Mouse (Mus musculus) MEL (cell line): ENCODE results near the gene Ryr1.

Experiments used
- CHD2 ChIP-seq: IDR thresholded peaks from 2 replicates; pipeline ENCODE4 v1.6.1; 2011; ENCODE audit warnings: low read length, improper control_type of control experiment
- CTCF ChIP-seq, 3 experiments: IDR thresholded peaks in 2 of 3; conservative IDR thresholded peaks in 1 of 3; 2 replicates each; pipeline ENCODE4 v1.5.1; 2011 to 2012; ENCODE audit warnings: low read length in 3 of 3, low read depth in 2 of 3, mild to moderate bottlenecking in 2 of 3, improper control_type of control experiment in 1 of 3, inconsistent platforms in 1 of 3, mixed read lengths in 1 of 3, moderate library complexity in 1 of 3; ENCODE audit not compliant: control insufficient read depth in 1 of 3, insufficient read depth in 1 of 3, poor library complexity in 1 of 3, severe bottlenecking in 1 of 3
- EP300 ChIP-seq, 2 experiments: IDR thresholded peaks; 2 replicates each; pipeline ENCODE4 v1.6.1; 2011; ENCODE audit warnings: improper control_type of control experiment in 2 of 2, low read length in 2 of 2, low read depth in 1 of 2, mild to moderate bottlenecking in 1 of 2
- JUND ChIP-seq: IDR thresholded peaks from 2 replicates; pipeline ENCODE4 v1.6.1; 2011; ENCODE audit warnings: low read depth, mild to moderate bottlenecking, improper control_type of control experiment, low read length
- MXI1 ChIP-seq: IDR thresholded peaks from 2 replicates; pipeline ENCODE4 v1.6.1; 2011; ENCODE audit warnings: mild to moderate bottlenecking, low read depth, low read length, improper control_type of control experiment
- POLR2A ChIP-seq, 2 experiments: IDR thresholded peaks; 2 replicates each; pipeline ENCODE4 v1.6.1; 2011 to 2012; ENCODE audit warnings: low read length in 2 of 2, mild to moderate bottlenecking in 2 of 2, control low read depth in 1 of 2, improper control_type of control experiment in 1 of 2, low read depth in 1 of 2, moderate library complexity in 1 of 2; ENCODE audit not compliant: control insufficient read depth in 1 of 2, insufficient read depth in 1 of 2, poor library complexity in 1 of 2
- SIN3A ChIP-seq: IDR thresholded peaks from 2 replicates; pipeline ENCODE4 v1.6.1; 2012; ENCODE audit warnings: low read length, improper control_type of control experiment, inconsistent platforms

GRCm38 (mm10) chr7:28966181-28966580 is 158.8 kb downstream of the Ryr1 start:
- no peak for TF ChIP-seq JUND
- TF ChIP-seq CHD2 = no peak
- no peak for TF ChIP-seq CTCF (IDR thresholded peaks at IDR 0.05 in 2 of 3, conservative IDR thresholded peaks at IDR 0.05 in 1 of 3; ENCODE audit: control insufficient read depth in 1 of 3, insufficient read depth in 1 of 3, low read depth in 2 of 3, low read length in 3 of 3, poor library complexity in 1 of 3, severe bottlenecking in 1 of 3)
- TF ChIP-seq MXI1 = no peak
- no peak for TF ChIP-seq POLR2A (IDR thresholded peaks at IDR 0.05; ENCODE audit: control insufficient read depth in 1 of 2, insufficient read depth in 1 of 2, low read depth in 1 of 2, low read length in 2 of 2, poor library complexity in 1 of 2)
- no peak for TF ChIP-seq EP300 (IDR thresholded peaks at IDR 0.05; ENCODE audit: low read depth in 1 of 2, low read length in 2 of 2)
- TF ChIP-seq SIN3A = no peak
